Mouse (Mus musculus) bone marrow, adult 2 months (tissue): ENCODE measurements around the gene Myo9b.

Source experiments
- CTCF ChIP-seq: fragments of 200-500 bp; IDR thresholded peaks from 2 replicates; pipeline ENCODE4 v1.5.1; 2011; ENCODE audit warnings: low read length, control low read depth; ENCODE audit not compliant: control insufficient read depth, insufficient read depth
- POLR2A ChIP-seq: fragments of 200-500 bp; IDR thresholded peaks from 2 replicates; pipeline ENCODE4 v1.6.1; 2011; ENCODE audit warnings: low read depth, mild to moderate bottlenecking, control low read depth, low read length, borderline replicate concordance; ENCODE audit not compliant: control insufficient read depth

- TF ChIP-seq CTCF (no peak), POLR2A (no peak)
Observed at GRCm38 (mm10) chr8:71299716-71300115, 27.2 kb downstream of the Myo9b start.
